Mouse (Mus musculus): ENCODE results near the gene Mpp2.

DNA sequence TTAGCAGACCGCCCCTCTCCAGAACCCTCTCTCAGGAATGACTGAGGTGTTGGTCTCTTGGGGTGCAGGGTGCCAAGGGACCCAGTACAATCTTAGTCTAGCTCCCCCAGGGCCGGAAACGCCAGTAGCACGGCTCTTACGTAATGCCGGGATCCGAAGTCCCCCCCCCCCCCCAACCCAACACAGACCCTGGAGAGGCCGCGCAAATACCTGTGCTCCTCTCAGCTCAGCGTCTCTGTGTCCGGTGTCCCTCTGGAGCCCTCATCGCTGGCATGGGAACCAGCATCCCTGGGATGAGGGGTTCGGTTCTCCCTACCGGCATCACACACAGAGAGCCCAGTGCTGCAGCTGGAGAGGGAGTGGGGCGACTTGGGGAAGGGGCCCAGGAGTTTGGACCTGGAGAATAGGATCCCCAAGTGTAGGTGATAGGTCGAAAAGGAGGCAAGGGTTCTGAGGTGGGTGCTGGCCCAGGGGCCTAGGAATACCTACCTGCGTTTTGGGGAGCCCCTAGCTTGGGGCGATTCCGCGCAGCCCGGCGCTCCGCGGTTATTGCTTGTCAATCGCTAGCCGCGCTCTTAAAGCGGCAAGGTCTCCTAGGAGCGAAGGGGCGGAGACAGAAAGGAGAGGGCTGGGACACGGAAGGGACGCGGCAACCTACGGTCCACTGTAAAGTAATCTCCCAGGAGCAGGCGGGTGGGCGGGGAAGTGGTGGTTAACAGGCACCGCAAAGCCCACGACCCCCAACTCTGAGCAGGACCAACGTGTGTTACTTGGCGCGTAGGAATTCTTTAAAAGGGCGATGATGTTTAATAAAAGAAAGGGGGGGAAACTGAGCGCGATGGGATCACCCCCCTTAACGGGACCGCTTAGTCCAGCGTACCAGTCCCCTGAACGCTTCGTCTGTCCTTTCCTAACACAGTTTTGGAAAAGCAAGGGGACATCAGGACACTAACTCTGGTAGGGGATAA is at the start of gene Mpp2:
- TF ChIP-seq CTCF (IDR thresholded peaks at IDR 0.05; ENCODE audit: low read depth, low read length) (no peak), POLR2A (IDR thresholded peaks at IDR 0.05; ENCODE audit: borderline replicate concordance, low read depth, low read length) (no peak)
